8 mouse cellular contexts compared by ENCODE assay signal in the genomic region with DNA sequence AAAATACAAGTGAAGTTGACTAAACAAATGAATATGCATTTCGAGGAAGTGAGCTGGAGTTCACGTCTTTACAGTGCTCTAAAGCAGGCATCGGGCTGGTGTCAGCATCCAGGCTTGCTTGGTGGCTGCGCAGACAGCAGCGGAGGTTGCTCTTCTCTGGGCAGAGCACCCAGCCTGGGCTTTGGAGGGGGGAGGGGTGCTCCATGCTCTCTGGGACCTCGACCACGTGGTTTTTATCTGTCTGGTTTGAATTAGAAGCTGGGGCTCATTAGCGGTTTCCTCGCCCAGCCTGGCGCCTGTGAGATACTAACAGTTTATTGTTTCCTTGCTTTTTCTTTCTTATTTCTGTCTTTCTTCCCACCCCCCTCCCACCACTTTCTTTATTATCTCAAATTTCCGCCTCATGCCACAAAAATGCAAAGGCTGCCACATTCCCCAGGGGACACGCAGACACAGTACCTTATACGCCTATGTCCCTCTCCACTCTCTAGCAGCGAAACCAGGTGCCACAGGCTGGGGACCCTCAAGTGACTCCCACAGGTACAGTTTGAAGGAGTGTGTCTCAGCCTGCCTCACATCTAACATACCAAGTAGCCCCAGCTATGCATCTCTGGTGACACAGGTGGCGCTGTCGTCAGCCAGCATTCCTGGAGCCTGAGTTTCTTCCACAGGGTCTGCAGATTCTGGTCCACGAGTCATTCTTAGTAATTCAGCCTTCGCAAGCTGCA. TPM values are rescaled to one million over a fixed set of nuclear protein-coding genes. Genes with fewer than 3 reads are reported as not detected.
DNase-seq lines count a peak whose midpoint lies in the region; ATAC-seq and TF ChIP-seq lines count a peak whose summit lies in the region.
"Had no signal": no experiment of that assay in that cellular context is flagged by ENCODE, and none has a peak within 500 bp of the region (broad histone marks: within the 10 kb centered on the region; RNA-seq: fewer than 3 reads in every experiment).

No protein-coding gene starts in this region.

- WGBS in lung, postnatal 0 days, result 30% methylated on average over 18 of the region's 18 CpGs
- WGBS in lung, adult 2 months, result 31% methylated on average over 18 of the region's 18 CpGs
- WGBS in embryonic facial prominence, embryonic 13.5 days, result 16% methylated on average over 18 of the region's 18 CpGs

- no peak for ATAC-seq in lung, postnatal 0 days
- peak; percentile 73; the same call in 1 of the 2 replicates for ATAC-seq in embryonic facial prominence, embryonic 13.5 days (ENCODE audit: insufficient number of reproducible peaks, insufficient read depth, low FRiP score, low TSS enrichment, low read depth)
- peak; percentile 68 for ATAC-seq in megakaryocyte progenitor cell, adult 5-6 weeks (replicated peaks; ENCODE audit: poor library complexity)

- H3K9me3 ChIP-seq in lung, postnatal 0 days (ENCODE audit: low read length), result no peaks in the 10 kb centered on the region
- H3K9me3 ChIP-seq in embryonic facial prominence, embryonic 13.5 days, result no peaks in the 10 kb centered on the region

- H3K9ac ChIP-seq in lung, postnatal 0 days (replicated peaks; ENCODE audit: low read depth), result no peak overlapping the region
- H3K9ac ChIP-seq in embryonic facial prominence, embryonic 13.5 days, result no peak overlapping the region

- peak; percentile 35 for TF ChIP-seq CTCF in lung, postnatal 0 days (IDR thresholded peaks at IDR 0.05)
- TF ChIP-seq CTCF in lung, adult 2 months (IDR thresholded peaks at IDR 0.05; ENCODE audit: insufficient read depth, low read length), result no peak

- TF ChIP-seq EP300 in lung, postnatal 0 days (IDR thresholded peaks at IDR 0.05), result no peak

- H3K27me3 ChIP-seq in lung, postnatal 0 days (replicated peaks; ENCODE audit: insufficient read depth, low read length), result peaks cover 23% of the 10 kb centered on the region
- peaks cover 8% of the 10 kb centered on the region for H3K27me3 ChIP-seq in embryonic facial prominence, embryonic 13.5 days

- no peaks in the 10 kb centered on the region for H3K36me3 ChIP-seq in lung, postnatal 0 days (ENCODE audit: insufficient read depth, low read length)
- H3K36me3 ChIP-seq in embryonic facial prominence, embryonic 13.5 days, result no peaks in the 10 kb centered on the region

- H3K27ac ChIP-seq in lung, postnatal 0 days (ENCODE audit: low read length), result no peak overlapping the region
- H3K27ac ChIP-seq in embryonic facial prominence, embryonic 13.5 days, result peak overlapping the region; percentile 64
- H3K27ac ChIP-seq: heart, adult 2 months had no signal

- TF ChIP-seq POLR2A in lung, adult 2 months (IDR thresholded peaks at IDR 0.05; ENCODE audit: borderline replicate concordance, extremely low read depth, low read depth, low read length), result no peak

- H3K4me2 ChIP-seq in lung, postnatal 0 days (replicated peaks; ENCODE audit: low read depth, low read length), result no peak overlapping the region
- H3K4me2 ChIP-seq in embryonic facial prominence, embryonic 13.5 days, result peak overlapping the region; percentile 45

- no peak overlapping the region for H3K4me3 ChIP-seq in lung, postnatal 0 days (ENCODE audit: low read depth, low read length)
- no peak overlapping the region for H3K4me3 ChIP-seq in lung, adult 2 months (replicated peaks; ENCODE audit: extremely low read depth, low read depth, low read length)
- no peak overlapping the region for H3K4me3 ChIP-seq in embryonic facial prominence, embryonic 13.5 days
- H3K4me3 ChIP-seq: heart, adult 2 months had no signal

- no peaks in the 10 kb centered on the region for H3K4me1 ChIP-seq in lung, postnatal 0 days (ENCODE audit: insufficient read depth, low read depth, low read length)
- H3K4me1 ChIP-seq in lung, adult 2 months (ENCODE audit: control insufficient read depth, insufficient read depth, low read length), result no peaks in the 10 kb centered on the region
- H3K4me1 ChIP-seq in embryonic facial prominence, embryonic 13.5 days, result peaks cover 35% of the 10 kb centered on the region

- DNase-seq in lung, postnatal 0 days (ENCODE audit: low spot score), result no peak
- DNase-seq in lung, adult 2 months, result no peak
- peak; percentile 4 for DNase-seq in adipocyte (ENCODE audit: low spot score)
- no peak for DNase-seq in thymus, postnatal 25 days
- DNase-seq in kidney, postnatal 25 days, result no peak
- DNase-seq: heart, adult 2 months had no signal

RNA-seq across cellular contexts. Expression of a gene that starts 36.6 kb away (rescaled TPM):
- polyA plus RNA-seq in lung, postnatal 0 days (2015; fragmentation: Nextera tagmentation; extraction: Ambion mirVana), result 1.3 and 1.6 TPM in 2 replicates
- polyA plus RNA-seq in lung, adult 2 months (2012; rRNA removed), result 9.4 and 10.2 TPM in 2 replicates
- polyA plus RNA-seq in embryonic facial prominence, embryonic 13.5 days (2015; fragmentation: Nextera tagmentation; extraction: Ambion mirVana), result 4.5 and 4.9 TPM in 2 replicates
- total RNA-seq in megakaryocyte progenitor cell, adult 5-6 weeks (2015), result 4.8 and 5.1 TPM in 2 replicates
- 5.0 and 7.1 TPM in 2 replicates for total RNA-seq in megakaryocyte progenitor cell, adult 5-6 weeks (2017)
